Mouse (Mus musculus) limb, embryonic 14.5 days (tissue): Measurements from ENCODE around the gene Mrpl12. TPM values are rescaled to one million over a fixed set of nuclear protein-coding genes. Genes with fewer than 3 reads are reported as not detected.

Source experiments
- ATAC-seq: fragments of 200-750 bp; cut with Nextera tagmentation; 2 replicates; pipeline ENCODE4 v1.8.0; 2017; ENCODE audit warnings: low read depth, moderate number of reproducible peaks, moderate TSS enrichment; ENCODE audit not compliant: low FRiP score
- DNase-seq: peaks from one replicate; pipeline ENCODE4 v3.0.0-alpha.2; 2015; ENCODE audit warnings: low spot score
- H3K27ac ChIP-seq: fragments of 300-500 bp; sonication (generic); replicated peaks from 2 replicates; pipeline ENCODE4 v1.5.1; 2014; ENCODE audit warnings: low read depth, mild to moderate bottlenecking, low read length, moderate library complexity, mixed read lengths
- H3K27me3 ChIP-seq: fragments of 300-500 bp; sonication (generic); 2 replicates; pipeline ENCODE4 v1.6.1; 2014; ENCODE audit warnings: low read length, mixed read lengths; ENCODE audit not compliant: control insufficient read depth, insufficient read depth
- H3K36me3 ChIP-seq: fragments of 300-500 bp; sonication (generic); 2 replicates; pipeline ENCODE4 v1.6.1; 2014; ENCODE audit warnings: mild to moderate bottlenecking, low read length, moderate library complexity, mixed read lengths; ENCODE audit not compliant: control insufficient read depth, insufficient read depth
- H3K4me1 ChIP-seq: fragments of 300-500 bp; sonication (generic); 2 replicates; pipeline ENCODE4 v1.6.1; 2014; ENCODE audit warnings: antibody characterized with exemption, low read length, mixed read lengths; ENCODE audit not compliant: control insufficient read depth, insufficient read depth
- H3K4me2 ChIP-seq: fragments of 300-500 bp; sonication (generic); replicated peaks from 2 replicates; pipeline ENCODE4 v1.6.1; 2014; ENCODE audit warnings: low read depth, mild to moderate bottlenecking, low read length, moderate library complexity; ENCODE audit not compliant: severe bottlenecking
- H3K4me3 ChIP-seq: fragments of 300-500 bp; sonication (generic); replicated peaks from 2 replicates; pipeline ENCODE4 v1.5.1; 2014; ENCODE audit warnings: low read length
- H3K9ac ChIP-seq: fragments of 300-500 bp; sonication (generic); 2 replicates; pipeline ENCODE4 v1.6.1; 2014; ENCODE audit warnings: mild to moderate bottlenecking, low read depth, low read length, moderate library complexity; ENCODE audit not compliant: severe bottlenecking
- H3K9me3 ChIP-seq: fragments of 300-500 bp; sonication (generic); 2 replicates; pipeline ENCODE4 v1.6.1; 2016; ENCODE audit warnings: low read length; ENCODE audit not compliant: control insufficient read depth
- POLR2A ChIP-seq: fragments of 200-500 bp; IDR thresholded peaks from 2 replicates; pipeline ENCODE4 v1.8.0; 2012; ENCODE audit warnings: inconsistent platforms, mild to moderate bottlenecking, moderate library complexity, borderline replicate concordance; ENCODE audit not compliant: insufficient read depth, insufficient read length; ENCODE audit errors: extremely low read depth
- WGBS: fragments of 180-500 bp; shearing (Covaris S2); extraction: QIAGEN DNeasy Blood & Tissue Kit; methylation state at CpG from one replicate; pipeline ENCODE4 v1.1.7; 2014; 5-methylcytosine and 5-hydroxymethylcytosine counted together
- polyA plus RNA-seq, 2 experiments: library from polyadenylated mRNA; depleted of rRNA in 1 of 2; stranded (reverse) in 1 of 2; unstranded in 1 of 2; fragments of >200 nt; fragmentation: Nextera tagmentation in 1 of 2; extraction: Ambion mirVana in 1 of 2; gene quantifications; 2 replicates each; pipeline versions ENCODE4 v1.2.1 to v1.2.3; 2012 to 2014

The Mrpl12 gene
- polyA plus RNA-seq, 2 experiments = 101 to 142 TPM

GRCm38 (mm10) chr11:120501701-120502100 lies 17.3 kb downstream of the Mrpl12 start:
- Histone ChIP-seq H3K4me1 (no peaks in the 10 kb centered on the region), H3K4me2 (no peak overlapping the region), H3K27me3 (no peaks in the 10 kb centered on the region), H3K4me3 (no peak overlapping the region), H3K9ac (no peak overlapping the region), H3K36me3 (peaks cover 25% of the 10 kb centered on the region), H3K9me3 (no peaks in the 10 kb centered on the region), H3K27ac (no peak overlapping the region)
- TF ChIP-seq POLR2A = no peak
- no peak for ATAC-seq
- WGBS = 76% methylated on average over 4 of the region's 4 CpGs
- DNase-seq = no peak

GRCm38 (mm10) chr11:120505661-120506060 lies 21.2 kb downstream of the Mrpl12 start:
- Histone ChIP-seq H3K27me3 (no peaks in the 10 kb centered on the region), H3K9ac (no peak overlapping the region), H3K4me2 (no peak overlapping the region), H3K27ac (no peak overlapping the region), H3K9me3 (no peaks in the 10 kb centered on the region), H3K36me3 (no peaks in the 10 kb centered on the region), H3K4me3 (no peak overlapping the region), H3K4me1 (no peaks in the 10 kb centered on the region)
- DNase-seq = no peak
- WGBS = 89% methylated on average over 3 of the region's 3 CpGs
- no peak for ATAC-seq
- TF ChIP-seq POLR2A = no peak

DNA sequence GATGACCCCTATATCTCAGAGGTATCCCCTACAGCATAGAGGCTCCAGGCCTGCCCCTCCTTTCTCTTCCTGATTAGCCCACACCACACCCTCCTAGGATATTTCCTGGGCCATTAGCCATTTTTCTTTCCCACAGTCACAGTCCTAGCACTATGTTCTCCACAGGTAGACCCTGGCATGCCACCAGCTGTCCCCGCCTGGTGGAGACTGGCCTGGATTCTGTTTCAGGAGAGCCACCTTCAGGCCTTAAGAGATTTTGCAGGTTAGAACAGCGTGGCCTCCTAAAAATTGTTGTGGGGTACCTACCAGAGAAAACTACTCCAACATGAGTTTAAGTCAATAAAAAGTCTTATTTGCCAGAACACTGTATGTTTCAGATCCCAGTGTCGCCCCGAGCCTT lies 22.5 kb downstream of the Mrpl12 start:
- DNase-seq (no peak), ATAC-seq (no peak)
- no peak for TF ChIP-seq POLR2A
- Histone ChIP-seq H3K4me1 (no peaks in the 10 kb centered on the region), H3K27me3 (no peaks in the 10 kb centered on the region), H3K4me3 (no peak overlapping the region), H3K9ac (no peak overlapping the region), H3K9me3 (no peaks in the 10 kb centered on the region), H3K27ac (no peak overlapping the region), H3K4me2 (no peak overlapping the region), H3K36me3 (no peaks in the 10 kb centered on the region)
- WGBS = 62% methylated on average over 4 of the region's 4 CpGs

- Histone ChIP-seq H3K36me3 (no peaks in the 10 kb centered on the region), H3K4me3 (no peak overlapping the region), H3K9me3 (no peaks in the 10 kb centered on the region), H3K27me3 (no peaks in the 10 kb centered on the region), H3K4me1 (no peaks in the 10 kb centered on the region), H3K27ac (no peak overlapping the region), H3K4me2 (no peak overlapping the region), H3K9ac (no peak overlapping the region)
- 78% methylated on average over 12 of the region's 13 CpGs for WGBS
- DNase-seq (no peak), ATAC-seq (no peak)
- TF ChIP-seq POLR2A = no peak
These were observed 23.3 kb downstream of the Mrpl12 start for GRCm38 (mm10) chr11:120507611-120508289.

DNA sequence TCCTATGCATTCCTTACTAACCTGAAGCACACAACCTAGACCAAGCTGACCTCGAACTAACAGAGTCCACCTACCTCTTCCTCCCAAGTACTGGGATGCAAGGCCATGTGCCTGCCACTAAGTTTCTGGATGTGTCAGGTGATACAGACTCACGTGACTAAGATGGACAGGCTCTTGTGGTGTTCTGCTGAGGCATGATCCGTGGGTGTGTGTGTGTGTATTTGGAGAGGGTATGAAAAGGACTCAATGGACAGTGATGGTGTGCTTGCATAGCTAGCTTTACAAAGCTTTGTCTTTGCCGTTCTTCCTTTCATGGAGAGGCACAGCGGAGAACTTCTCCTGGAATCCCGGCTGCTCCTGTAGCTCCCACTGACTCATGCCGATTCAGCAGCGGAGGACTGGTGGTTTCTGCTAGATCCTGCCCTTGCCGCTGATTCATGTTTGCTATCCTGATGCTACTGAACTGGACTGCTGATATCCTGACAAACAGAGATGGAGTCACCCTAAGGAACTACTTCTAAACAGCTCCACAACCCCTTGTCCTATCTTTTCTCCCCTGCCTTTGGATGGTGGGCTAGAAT lies 24.0 kb downstream of the Mrpl12 start:
- ATAC-seq (no peak), DNase-seq (no peak)
- Histone ChIP-seq H3K27me3 (no peaks in the 10 kb centered on the region), H3K36me3 (no peaks in the 10 kb centered on the region), H3K4me2 (no peak overlapping the region), H3K27ac (no peak overlapping the region), H3K4me1 (no peaks in the 10 kb centered on the region), H3K4me3 (no peak overlapping the region), H3K9ac (no peak overlapping the region), H3K9me3 (no peaks in the 10 kb centered on the region)
- 88% methylated on average over 9 of the region's 9 CpGs for WGBS
- no peak for TF ChIP-seq POLR2A
